Mouse (Mus musculus) kidney, embryonic 14.5 days (tissue): ENCODE data around the gene A1bg. TPM values are rescaled to one million over a fixed set of nuclear protein-coding genes. Genes with fewer than 3 reads are reported as not detected.
A peak's percentile ranks its signal among the peaks of the same experiment; 100 is the strongest.

Experiments
- ATAC-seq: fragments of 200-750 bp; cut with Nextera tagmentation; 2 replicates; pipeline ENCODE4 v1.8.0; 2017; ENCODE audit warnings: moderate number of reproducible peaks, mild to moderate bottlenecking, moderate TSS enrichment, moderate library complexity; ENCODE audit not compliant: low FRiP score, low TSS enrichment
- H3K27ac ChIP-seq: fragments of 300-500 bp; sonication (generic); 2 replicates; pipeline ENCODE4 v1.5.1; 2014; ENCODE audit warnings: low read depth, mild to moderate bottlenecking, low read length, moderate library complexity, mixed read lengths
- H3K27me3 ChIP-seq: fragments of 300-500 bp; sonication (generic); 2 replicates; pipeline ENCODE4 v1.6.1; 2014; ENCODE audit warnings: mild to moderate bottlenecking, low read length; ENCODE audit not compliant: control insufficient read depth, insufficient read depth
- H3K36me3 ChIP-seq: fragments of 300-500 bp; sonication (generic); 2 replicates; pipeline ENCODE4 v1.6.1; 2014; ENCODE audit warnings: low read length, mixed read lengths; ENCODE audit not compliant: control insufficient read depth, insufficient read depth
- H3K4me1 ChIP-seq: fragments of 300-500 bp; sonication (generic); 2 replicates; pipeline ENCODE4 v1.6.1; 2014; ENCODE audit warnings: low read length, mixed read lengths; ENCODE audit not compliant: control insufficient read depth, insufficient read depth
- H3K4me2 ChIP-seq: fragments of 300-500 bp; sonication (generic); replicated peaks from 2 replicates; pipeline ENCODE4 v1.6.1; 2014; ENCODE audit warnings: low read depth, mild to moderate bottlenecking, low read length
- H3K4me3 ChIP-seq: fragments of 300-500 bp; sonication (generic); 2 replicates; pipeline ENCODE4 v1.5.1; 2014; ENCODE audit warnings: mild to moderate bottlenecking, low read length
- H3K9ac ChIP-seq: fragments of 300-500 bp; sonication (generic); 2 replicates; pipeline ENCODE4 v1.6.1; 2014; ENCODE audit warnings: low read depth, mild to moderate bottlenecking, low read length, moderate library complexity
- H3K9me3 ChIP-seq: fragments of 300-500 bp; sonication (generic); 2 replicates; pipeline ENCODE4 v1.6.1; 2016; ENCODE audit warnings: low read length; ENCODE audit not compliant: control insufficient read depth
- WGBS: fragments of 180-500 bp; shearing (Covaris S2); extraction: QIAGEN DNeasy Blood & Tissue Kit; methylation state at CpG from one replicate; pipeline ENCODE4 v1.1.7; 2014; 5-methylcytosine and 5-hydroxymethylcytosine counted together
- polyA plus RNA-seq: library from polyadenylated mRNA; unstranded; fragments of >200 nt; fragmentation: Nextera tagmentation; extraction: Ambion mirVana; gene quantifications from 2 replicates; pipeline ENCODE4 v1.2.1, GENCODE M21; 2014

The A1bg gene
- polyA plus RNA-seq, 1 experiment from 2014 or later: not detected

- no peaks in the 10 kb centered on the region for H3K27me3 ChIP-seq
- no peaks in the 10 kb centered on the region for H3K4me1 ChIP-seq
- no peak overlapping the region for H3K27ac ChIP-seq
- H3K36me3 ChIP-seq: no peaks in the 10 kb centered on the region
- 88% methylated on average over 2 of the region's 2 CpGs for WGBS
- no peaks in the 10 kb centered on the region for H3K9me3 ChIP-seq
- H3K9ac ChIP-seq: no peak overlapping the region
- H3K4me3 ChIP-seq: no peak overlapping the region
- ATAC-seq: no peak
- H3K4me2 ChIP-seq: no peak overlapping the region
These were observed 34.1 kb downstream of the A1bg start for GRCm38 (mm10) chr15:60888724-60889123.

- no peak overlapping the region for H3K4me3 ChIP-seq
- WGBS: 86% methylated on average over 6 of the region's 6 CpGs
These were observed 47.1 kb downstream of the A1bg start for GRCm38 (mm10) chr15:60875721-60876120.

GRCm38 (mm10) chr15:60862417-60862816, 60.4 kb downstream of the A1bg start:
- H3K36me3 ChIP-seq: no peaks in the 10 kb centered on the region
- no peaks in the 10 kb centered on the region for H3K27me3 ChIP-seq
- no peaks in the 10 kb centered on the region for H3K4me1 ChIP-seq
- H3K9ac ChIP-seq: no peak overlapping the region
- ATAC-seq: no peak
- H3K9me3 ChIP-seq: no peaks in the 10 kb centered on the region
- no peak overlapping the region for H3K4me3 ChIP-seq
- H3K27ac ChIP-seq: no peak overlapping the region
- WGBS: 76% methylated on average over 3 of the region's 3 CpGs
- no peak overlapping the region for H3K4me2 ChIP-seq

More at GRCm38 (mm10) chr15:60875721-60876120, 47.1 kb downstream of the A1bg start:
- H3K27me3 ChIP-seq: no peaks in the 10 kb centered on the region
- no peak for ATAC-seq
- no peaks in the 10 kb centered on the region for H3K9me3 ChIP-seq
- H3K4me2 ChIP-seq: no peak overlapping the region
- H3K27ac ChIP-seq: no peak overlapping the region
- H3K4me1 ChIP-seq: no peaks in the 10 kb centered on the region
- no peaks in the 10 kb centered on the region for H3K36me3 ChIP-seq
- no peak overlapping the region for H3K9ac ChIP-seq

GRCm38 (mm10) chr15:60855112-60855511, 67.7 kb downstream of the A1bg start:
- WGBS: 81% methylated on average over 1 of the region's 1 CpGs
- no peak for ATAC-seq
- H3K9me3 ChIP-seq: peaks cover 6% of the 10 kb centered on the region; the same call in 1 of the 2 replicates
- H3K4me3 ChIP-seq: no peak overlapping the region
- no peak overlapping the region for H3K27ac ChIP-seq
- peaks cover 13% of the 10 kb centered on the region for H3K4me1 ChIP-seq
- H3K4me2 ChIP-seq: no peak overlapping the region
- H3K9ac ChIP-seq: no peak overlapping the region
- H3K36me3 ChIP-seq: no peaks in the 10 kb centered on the region
- H3K27me3 ChIP-seq: no peaks in the 10 kb centered on the region

GRCm38 (mm10) chr15:60854151-60854550, 68.7 kb downstream of the A1bg start:
- Histone ChIP-seq H3K4me2 (no peak overlapping the region), H3K27ac (no peak overlapping the region), H3K4me3 (no peak overlapping the region), H3K27me3 (no peaks in the 10 kb centered on the region), H3K9me3 (peaks cover 6% of the 10 kb centered on the region; the same call in 1 of the 2 replicates), H3K9ac (no peak overlapping the region), H3K4me1 (peaks cover 18% of the 10 kb centered on the region), H3K36me3 (no peaks in the 10 kb centered on the region)
- no peak for ATAC-seq
- 88% methylated on average over 4 of the region's 4 CpGs for whole genome bisulfite sequencing

- Histone ChIP-seq H3K4me1 (peaks cover 19% of the 10 kb centered on the region), H3K27me3 (no peaks in the 10 kb centered on the region), H3K4me3 (no peak within 1 kb of the TSS), H3K4me2 (no peak within 1 kb of the TSS; the same call in 1 of the 2 replicates), H3K36me3 (no peaks in the 10 kb centered on the region), H3K9ac (peak within 1 kb of the TSS; percentile 28; the same call in 1 of the 2 replicates), H3K9me3 (peaks cover 6% of the 10 kb centered on the region; the same call in 1 of the 2 replicates), H3K27ac (peak within 1 kb of the TSS; percentile 30; the same call in 1 of the 2 replicates)
- 21% methylated on average over 17 of the region's 17 CpGs for WGBS
- peak; percentile 77 for ATAC-seq
These were observed 69.4 kb downstream of the A1bg start, which contains the start of gene Fam84b for GRCm38 (mm10) chr15:60853231-60853999. Gene Fam84b, minus strand, starts transcription at chr15:60853778.

- no peak for ATAC-seq
- Histone ChIP-seq H3K36me3 (no peaks in the 10 kb centered on the region), H3K9ac (no peak overlapping the region), H3K27ac (no peak overlapping the region), H3K9me3 (no peaks in the 10 kb centered on the region), H3K4me1 (peaks cover 23% of the 10 kb centered on the region), H3K27me3 (no peaks in the 10 kb centered on the region), H3K4me3 (no peak overlapping the region), H3K4me2 (no peak overlapping the region)
- WGBS: 70% methylated on average over 3 of the region's 3 CpGs
These were observed 74.2 kb downstream of the A1bg start for GRCm38 (mm10) chr15:60848630-60849029.

Other genes starting within 250 kb of the A1bg start
- 16.6 and 27.6 TPM in 2 replicates for gene Fam84b, start 69.2 kb downstream of the A1bg start, polyA plus RNA-seq